Mouse (Mus musculus) intestine, embryonic 14.5 days (tissue): ENCODE data around the gene Mterf2. TPM values are rescaled to one million over a fixed set of nuclear protein-coding genes. Genes with fewer than 3 reads are reported as not detected.

Source experiments
- ATAC-seq: fragments of 200-750 bp; cut with Nextera tagmentation; replicated peaks from 2 replicates; pipeline ENCODE4 v1.8.0; 2017; ENCODE audit warnings: low read depth, moderate number of reproducible peaks, moderate TSS enrichment, moderate library complexity; ENCODE audit not compliant: low FRiP score, low TSS enrichment
- DNase-seq: peaks from one replicate; pipeline ENCODE4 v3.0.0-alpha.2; 2018; ENCODE audit warnings: low spot score
- H3K27ac ChIP-seq: fragments of 300-500 bp; sonication (generic); 2 replicates; pipeline ENCODE4 v1.5.1; 2014; ENCODE audit warnings: low read depth, mild to moderate bottlenecking, control low read depth
- H3K27me3 ChIP-seq: fragments of 300-500 bp; sonication (generic); replicated peaks from 2 replicates; pipeline ENCODE4 v1.6.1; 2014; ENCODE audit warnings: low read length, control low read depth; ENCODE audit not compliant: control insufficient read depth, insufficient read depth
- H3K36me3 ChIP-seq: fragments of 300-500 bp; sonication (generic); 2 replicates; pipeline ENCODE4 v1.6.1; 2014; ENCODE audit warnings: low read length, control low read depth; ENCODE audit not compliant: control insufficient read depth, insufficient read depth
- H3K4me1 ChIP-seq: fragments of 300-500 bp; sonication (generic); replicated peaks from 2 replicates; pipeline ENCODE4 v1.6.1; 2014; ENCODE audit warnings: low read length, control low read depth, mixed read lengths; ENCODE audit not compliant: control insufficient read depth, insufficient read depth
- H3K4me2 ChIP-seq: fragments of 300-500 bp; sonication (generic); 2 replicates; pipeline ENCODE4 v1.6.1; 2014; ENCODE audit warnings: low read length
- H3K4me3 ChIP-seq: fragments of 300-500 bp; sonication (generic); 2 replicates; pipeline ENCODE4 v1.5.1; 2014; ENCODE audit warnings: low read depth, low read length, control low read depth, mixed read lengths
- H3K9ac ChIP-seq: fragments of 300-500 bp; sonication (generic); 2 replicates; pipeline ENCODE4 v1.6.1; 2014; ENCODE audit warnings: mild to moderate bottlenecking, low read length
- H3K9me3 ChIP-seq: fragments of 300-500 bp; sonication (generic); 2 replicates; pipeline ENCODE4 v1.6.1; 2016; ENCODE audit warnings: low read length, control low read depth; ENCODE audit not compliant: control insufficient read depth
- WGBS: fragments of 180-500 bp; shearing (Covaris S2); extraction: QIAGEN DNeasy Blood & Tissue Kit; methylation state at CpG from one replicate; pipeline ENCODE4 v1.1.7; 2014; 5-methylcytosine and 5-hydroxymethylcytosine counted together
- polyA plus RNA-seq: library from polyadenylated mRNA; unstranded; fragments of >200 nt; fragmentation: Nextera tagmentation; extraction: Ambion mirVana; gene quantifications from 2 replicates; pipeline ENCODE4 v1.2.1, GENCODE M21; 2014

Gene Mterf2
- polyA plus RNA-seq = 17.0 and 17.2 TPM in 2 replicates

DNA sequence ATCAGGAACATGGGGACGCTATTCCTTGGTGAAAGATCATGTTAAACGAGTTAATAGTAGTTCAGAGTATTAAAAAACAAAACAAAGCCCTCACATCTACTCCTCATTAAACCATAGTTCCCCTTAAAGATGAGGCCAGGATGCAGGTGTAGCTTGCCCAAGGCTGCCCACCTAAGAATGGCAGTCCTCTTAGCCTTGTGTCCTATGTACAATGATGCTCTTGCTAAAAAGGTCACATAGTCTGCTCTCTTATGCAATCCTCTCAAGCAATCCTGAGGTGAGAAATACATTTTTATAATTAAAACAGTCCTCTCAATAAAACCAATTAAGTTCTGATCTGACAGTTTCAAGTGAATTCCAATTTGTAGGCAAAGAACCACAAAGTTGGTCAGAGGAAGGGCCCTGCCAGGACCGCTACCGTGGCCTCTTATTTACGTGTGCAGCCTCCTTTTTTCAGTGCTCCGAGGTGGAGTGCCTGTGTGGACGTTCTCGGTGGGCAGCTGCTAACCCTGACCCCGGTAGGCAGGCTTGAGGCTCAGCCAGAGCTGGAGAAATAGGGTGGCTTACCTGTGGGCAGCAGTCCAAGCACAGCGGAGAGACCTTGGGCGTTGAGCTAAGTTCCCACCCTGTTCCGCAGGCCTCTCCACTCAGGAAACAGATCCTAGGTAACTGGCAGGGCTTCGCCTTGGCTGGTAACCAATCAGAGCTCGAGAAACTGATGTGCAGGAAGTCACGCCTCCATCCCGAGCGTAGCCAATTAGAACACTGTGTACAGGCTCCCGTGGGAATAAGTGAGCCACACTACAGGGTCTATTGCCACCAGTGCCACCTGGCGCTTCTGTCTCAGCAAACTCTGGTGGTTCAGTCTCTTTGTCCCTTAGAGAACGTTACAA is at the start of gene Mterf2:
Gene Mterf2 (minus strand): TSS at position 633 of the 893 bp plus-strand sequence.
- ATAC-seq = peak; percentile 99
- WGBS = 8% methylated on average over 20 of the region's 20 CpGs
- Histone ChIP-seq H3K4me1 (peaks cover 11% of the 10 kb centered on the region), H3K27ac (no peak within 1 kb of the TSS), H3K9ac (peak within 1 kb of the TSS; percentile 54), H3K4me2 (peak within 1 kb of the TSS; percentile 74), H3K36me3 (peaks cover 12% of the 10 kb centered on the region), H3K4me3 (peak within 1 kb of the TSS; percentile 79), H3K27me3 (no peaks in the 10 kb centered on the region), H3K9me3 (no peaks in the 10 kb centered on the region)
- DNase-seq = peak; percentile 89

DNA sequence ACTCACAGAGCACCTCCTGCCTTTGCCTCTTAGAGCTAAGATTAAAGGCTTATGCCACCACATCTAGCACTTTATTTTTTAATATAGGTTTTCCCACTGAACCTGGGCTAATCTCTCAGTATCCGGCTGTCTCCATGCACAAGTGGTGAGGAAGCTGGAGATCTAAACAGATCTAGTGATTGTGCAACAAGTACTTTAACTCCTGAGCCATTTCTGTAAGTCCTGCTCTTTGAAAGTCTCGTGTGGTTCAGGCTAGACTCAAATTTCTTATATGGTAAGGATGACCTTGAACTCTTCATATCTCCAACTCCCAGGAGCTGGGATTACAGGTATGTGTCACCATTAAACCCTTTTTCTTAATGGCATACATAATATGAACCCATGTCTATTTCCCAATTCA is 48.8 kb upstream of the Mterf2 start:
- Histone ChIP-seq H3K27me3 (no peaks in the 10 kb centered on the region), H3K27ac (no peak overlapping the region), H3K4me3 (no peak overlapping the region), H3K9me3 (no peaks in the 10 kb centered on the region), H3K4me2 (no peak overlapping the region), H3K9ac (no peak overlapping the region), H3K36me3 (no peaks in the 10 kb centered on the region), H3K4me1 (no peaks in the 10 kb centered on the region)
- 72% methylated on average over 2 of the region's 2 CpGs for WGBS
- no peak for ATAC-seq
- no peak for DNase-seq

DNA sequence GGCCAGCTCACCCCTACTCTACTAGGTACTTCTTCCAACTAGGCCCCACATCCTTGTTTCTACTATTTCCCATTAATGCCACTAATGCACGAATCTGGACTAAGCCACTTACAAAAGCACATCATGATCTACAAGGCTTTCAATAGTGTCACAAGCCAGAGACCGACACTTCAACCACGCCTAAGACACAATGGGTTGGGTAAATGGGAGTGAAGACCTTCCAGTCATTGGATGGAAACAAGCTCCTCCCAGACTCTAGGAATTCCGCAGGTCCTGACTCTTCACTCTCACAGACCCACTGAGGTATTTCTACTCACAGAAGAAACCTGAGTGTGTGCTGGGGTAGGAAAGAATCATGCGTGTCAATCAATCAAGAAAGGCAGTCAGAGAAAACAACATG is 37.5 kb upstream of the Mterf2 start:
- no peaks in the 10 kb centered on the region for H3K27me3 ChIP-seq
- no peak overlapping the region for H3K4me2 ChIP-seq
- no peak overlapping the region for H3K27ac ChIP-seq
- DNase-seq (no peak), ATAC-seq (no peak)
- 0 out of 2 replicates have a peak, but pooled peaks cover 4% of the 10 kb centered on the region for H3K4me1 ChIP-seq
- H3K9me3 ChIP-seq = no peaks in the 10 kb centered on the region
- no peak overlapping the region for H3K4me3 ChIP-seq
- H3K36me3 ChIP-seq = no peaks in the 10 kb centered on the region
- 89% methylated on average over 5 of the region's 5 CpGs for WGBS
- H3K9ac ChIP-seq = no peak overlapping the region

DNA sequence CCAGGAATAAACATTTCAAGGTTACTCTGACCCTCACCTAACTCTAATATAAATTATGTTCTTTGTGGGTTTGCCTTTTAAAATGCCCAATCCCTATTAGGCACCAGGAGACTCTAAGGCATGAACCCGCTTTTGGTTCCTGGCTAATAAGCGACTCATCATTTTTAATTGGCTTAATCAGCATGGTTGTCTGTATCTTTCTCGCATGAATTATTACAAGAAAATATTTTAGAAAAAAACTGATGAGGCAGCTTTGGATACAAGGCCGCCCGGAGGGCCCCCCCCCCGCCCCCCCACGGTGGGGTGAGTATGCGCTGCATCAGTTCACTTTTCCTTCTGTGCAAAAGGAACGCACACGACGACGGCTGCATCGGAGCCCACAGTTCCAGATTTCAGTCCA is 37.0 kb upstream of the Mterf2 start:
- no peaks in the 10 kb centered on the region for H3K27me3 ChIP-seq
- H3K9me3 ChIP-seq = no peaks in the 10 kb centered on the region
- H3K9ac ChIP-seq = no peak overlapping the region
- no peak overlapping the region for H3K4me3 ChIP-seq
- no peaks in the 10 kb centered on the region for H3K36me3 ChIP-seq
- H3K4me1 ChIP-seq = 0 out of 2 replicates have a peak, but pooled peaks cover 4% of the 10 kb centered on the region
- ATAC-seq = no peak
- H3K27ac ChIP-seq = no peak overlapping the region
- WGBS = 89% methylated on average over 13 of the region's 13 CpGs
- no peak for DNase-seq
- no peak overlapping the region for H3K4me2 ChIP-seq

DNA sequence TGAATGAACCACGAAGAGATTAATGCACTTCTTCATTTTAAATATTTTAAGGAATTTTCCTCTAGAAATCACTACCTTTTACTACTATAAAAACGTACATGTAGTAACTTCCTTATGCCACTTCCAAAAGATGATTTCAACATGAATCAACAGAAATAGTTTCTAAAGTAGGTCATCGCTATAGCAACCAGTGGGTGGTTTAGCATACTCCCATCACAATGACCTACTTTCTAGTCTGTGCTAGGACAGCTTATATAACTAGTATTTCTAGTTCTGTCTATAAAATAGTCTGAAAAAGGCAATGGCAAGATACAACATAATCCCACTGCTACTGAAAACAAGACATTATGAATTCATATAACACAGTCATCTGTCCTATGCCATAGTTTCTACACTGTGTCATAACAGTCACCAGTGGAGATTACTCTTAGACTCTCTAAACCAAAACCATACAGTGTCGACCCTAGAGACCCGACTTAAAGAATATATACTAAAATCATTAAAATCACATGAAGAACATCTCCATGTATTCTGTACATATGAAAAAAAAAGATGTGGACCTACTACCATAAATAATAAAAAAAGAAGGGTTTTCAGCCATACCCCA is 34.0 kb upstream of the Mterf2 start:
- 71% methylated on average over 5 of the region's 5 CpGs for WGBS

DNA sequence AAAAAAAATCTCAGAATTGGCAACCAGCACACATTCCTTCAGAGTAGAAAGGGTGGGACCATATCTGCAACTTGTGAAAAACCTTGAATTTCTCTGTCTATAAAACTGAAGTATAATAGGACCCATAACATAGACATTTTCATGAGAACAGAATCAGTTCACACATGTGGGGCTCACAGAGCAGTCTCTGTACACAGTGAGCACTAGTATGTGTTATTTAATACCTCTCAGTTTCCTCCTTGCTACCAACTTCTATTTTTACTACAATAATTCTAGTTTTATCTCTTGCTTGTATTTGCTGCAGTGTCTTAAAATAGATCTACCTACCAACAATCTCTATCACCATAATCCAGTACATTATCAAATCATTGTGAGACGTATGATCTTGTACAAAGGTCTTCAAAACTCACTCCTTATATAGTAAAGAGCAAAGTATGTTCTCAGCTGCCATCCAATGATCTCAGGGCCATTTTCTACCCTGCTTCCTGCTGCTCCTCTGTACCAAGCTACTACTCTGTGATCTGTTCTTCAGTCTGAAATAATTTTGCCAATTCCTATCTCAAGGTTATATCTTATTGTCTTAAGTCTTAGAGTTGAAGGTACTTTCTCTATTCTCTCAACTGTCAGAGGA is 32.3 kb upstream of the Mterf2 start:
- ATAC-seq (no peak), DNase-seq (no peak)
- Histone ChIP-seq H3K27ac (no peak overlapping the region), H3K36me3 (no peaks in the 10 kb centered on the region), H3K27me3 (no peaks in the 10 kb centered on the region), H3K4me2 (no peak overlapping the region), H3K4me1 (0 out of 2 replicates have a peak, but pooled peaks cover 4% of the 10 kb centered on the region), H3K4me3 (no peak overlapping the region), H3K9me3 (no peaks in the 10 kb centered on the region), H3K9ac (no peak overlapping the region)
- 62% methylated on average over 1 of the region's 1 CpGs for WGBS

More for the DNA sequence above, 34.0 kb upstream of the Mterf2 start:
- Histone ChIP-seq H3K27me3 (no peaks in the 10 kb centered on the region), H3K4me1 (0 out of 2 replicates have a peak, but pooled peaks cover 4% of the 10 kb centered on the region), H3K4me2 (no peak overlapping the region), H3K9ac (no peak overlapping the region), H3K4me3 (no peak overlapping the region), H3K36me3 (no peaks in the 10 kb centered on the region), H3K27ac (no peak overlapping the region), H3K9me3 (no peaks in the 10 kb centered on the region)
- ATAC-seq = no peak
- no peak for DNase-seq

DNA sequence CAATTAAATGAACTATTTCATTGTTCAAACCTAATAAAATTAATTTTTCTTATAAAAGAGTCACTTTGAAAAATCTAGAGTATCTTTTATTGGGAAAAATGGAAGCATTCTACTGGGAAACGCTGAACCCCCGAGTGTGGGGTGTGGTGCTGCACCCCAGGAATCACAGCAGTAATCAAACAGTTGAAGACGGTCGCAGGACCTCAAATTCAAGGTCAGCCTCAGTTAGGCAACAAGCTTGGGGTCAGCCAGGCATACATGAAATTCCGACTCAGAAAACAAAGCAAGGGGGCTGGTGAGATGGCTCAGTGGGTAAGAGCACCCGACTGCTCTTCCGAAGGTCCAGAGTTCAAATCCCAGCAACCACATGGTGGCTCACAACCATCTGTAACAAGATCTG is 29.6 kb upstream of the Mterf2 start:
- Histone ChIP-seq H3K27me3 (no peaks in the 10 kb centered on the region), H3K9me3 (no peaks in the 10 kb centered on the region), H3K36me3 (no peaks in the 10 kb centered on the region), H3K4me3 (no peak overlapping the region), H3K4me2 (no peak overlapping the region), H3K4me1 (0 out of 2 replicates have a peak, but pooled peaks cover 4% of the 10 kb centered on the region), H3K9ac (no peak overlapping the region), H3K27ac (no peak overlapping the region)
- ATAC-seq (no peak), DNase-seq (no peak)
- WGBS = 93% methylated on average over 7 of the region's 7 CpGs

DNA sequence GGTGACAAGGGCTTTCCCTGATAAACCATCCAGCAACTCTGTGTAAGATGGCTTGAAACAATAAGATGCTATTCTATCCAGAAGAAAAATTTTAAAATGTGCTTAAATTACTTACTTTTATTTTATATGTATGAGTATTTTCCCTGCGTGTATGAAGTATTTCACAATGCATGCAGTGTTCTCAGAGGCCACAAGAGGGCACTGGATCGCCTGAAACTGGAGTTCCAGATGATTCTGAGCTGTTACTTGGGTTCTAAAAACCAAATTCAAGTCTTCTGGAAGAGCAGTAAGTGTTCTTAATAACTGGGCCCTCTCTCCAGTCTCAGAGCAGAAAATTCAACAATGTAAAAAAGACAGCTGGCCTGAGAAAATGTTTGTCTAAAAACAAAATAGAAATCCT is 26.4 kb upstream of the Mterf2 start:
- H3K4me1 ChIP-seq = no peaks in the 10 kb centered on the region
- H3K27me3 ChIP-seq = no peaks in the 10 kb centered on the region
- DNase-seq = peak; percentile 70
- H3K9me3 ChIP-seq = no peaks in the 10 kb centered on the region
- ATAC-seq = no peak
- H3K27ac ChIP-seq = no peak overlapping the region
- no peak overlapping the region for H3K4me3 ChIP-seq
- H3K4me2 ChIP-seq = no peak overlapping the region
- H3K9ac ChIP-seq = no peak overlapping the region
- peaks cover 9% of the 10 kb centered on the region; the same call in 1 of the 2 replicates for H3K36me3 ChIP-seq
- 13% methylated on average over 2 of the region's 2 CpGs for WGBS
